Mouse (Mus musculus): Measurements from ENCODE around the gene Lyrm4. TPM values are rescaled to one million over a fixed set of nuclear protein-coding genes. Genes with fewer than 3 reads are reported as not detected.
A peak's percentile ranks its signal among the peaks of the same experiment; 100 is the strongest.

The Lyrm4 gene
- polyA plus RNA-seq, 1 experiment from 2014 or later = 24.2 TPM

GRCm38 (mm10) chr13:36131401-36131800 lies 14.1 kb upstream of the Lyrm4 start:
- Histone ChIP-seq H3K4me3 (no peak overlapping the region), H3K9me3 (no peaks in the 10 kb centered on the region), H3K27me3 (ENCODE audit: insufficient read depth, poor library complexity, severe bottlenecking) (no peaks in the 10 kb centered on the region), H3K4me1 (replicated peaks) (no peaks in the 10 kb centered on the region), H3K36me3 (no peaks in the 10 kb centered on the region), H3K27ac (no peak overlapping the region)
- 94% methylated on average over 5 of the region's 5 CpGs for WGBS
- no peak for DNase-seq (ENCODE audit: low spot score)

GRCm38 (mm10) chr13:36129360-36130054 lies 12.2 kb upstream of the Lyrm4 start:
- DNase-seq (ENCODE audit: low spot score) = no peak
- H3K36me3 ChIP-seq = no peaks in the 10 kb centered on the region
- no peaks in the 10 kb centered on the region for H3K27me3 ChIP-seq (ENCODE audit: insufficient read depth, poor library complexity, severe bottlenecking)
- no peak overlapping the region for H3K4me3 ChIP-seq
- no peaks in the 10 kb centered on the region for H3K9me3 ChIP-seq
- no peaks in the 10 kb centered on the region for H3K4me1 ChIP-seq (replicated peaks)
- 87% methylated on average over 2 of the region's 2 CpGs for WGBS
- no peak overlapping the region for H3K27ac ChIP-seq

- peaks cover 20% of the 10 kb centered on the region for H3K4me1 ChIP-seq (replicated peaks)
- no peak for DNase-seq (ENCODE audit: low spot score)
- H3K4me3 ChIP-seq = no peak overlapping the region
- H3K27me3 ChIP-seq (ENCODE audit: insufficient read depth, poor library complexity, severe bottlenecking) = no peaks in the 10 kb centered on the region
- H3K27ac ChIP-seq = no peak overlapping the region
- H3K9me3 ChIP-seq = no peaks in the 10 kb centered on the region
- H3K36me3 ChIP-seq = no peaks in the 10 kb centered on the region
These were observed 3.3 kb upstream of the Lyrm4 start for GRCm38 (mm10) chr13:36120606-36121005.

- Histone ChIP-seq H3K27ac (no peak overlapping the region), H3K9me3 (no peaks in the 10 kb centered on the region), H3K4me3 (no peak overlapping the region), H3K27me3 (ENCODE audit: insufficient read depth, poor library complexity, severe bottlenecking) (no peaks in the 10 kb centered on the region), H3K36me3 (no peaks in the 10 kb centered on the region), H3K4me1 (replicated peaks) (peaks cover 20% of the 10 kb centered on the region)
- DNase-seq (ENCODE audit: low spot score) = no peak
- 77% methylated on average over 4 of the region's 4 CpGs for WGBS
These were observed 2.4 kb upstream of the Lyrm4 start for GRCm38 (mm10) chr13:36119684-36120083.

- whole genome bisulfite sequencing = 10% methylated on average over 21 of the region's 21 CpGs
- peak; percentile 38 for DNase-seq (ENCODE audit: low spot score)
- Histone ChIP-seq H3K27me3 (ENCODE audit: insufficient read depth, poor library complexity, severe bottlenecking) (no peaks in the 10 kb centered on the region), H3K27ac (peak overlapping the region; percentile 99), H3K4me1 (replicated peaks) (peaks cover 20% of the 10 kb centered on the region), H3K36me3 (no peaks in the 10 kb centered on the region), H3K4me3 (peak overlapping the region; percentile 79), H3K9me3 (no peaks in the 10 kb centered on the region)
These were observed 695 bp downstream of the Lyrm4 start for GRCm38 (mm10) chr13:36116520-36117142.

- H3K27ac ChIP-seq = no peak overlapping the region
- 93% methylated on average over 5 of the region's 5 CpGs for WGBS
- peaks cover 10% of the 10 kb centered on the region for H3K4me1 ChIP-seq (replicated peaks)
- H3K27me3 ChIP-seq (ENCODE audit: insufficient read depth, poor library complexity, severe bottlenecking) = no peaks in the 10 kb centered on the region
- H3K36me3 ChIP-seq = peaks cover 3% of the 10 kb centered on the region; the same call in 1 of the 2 replicates
- no peak overlapping the region for H3K4me3 ChIP-seq
- H3K9me3 ChIP-seq = no peaks in the 10 kb centered on the region
- no peak for DNase-seq (ENCODE audit: low spot score)
These were observed 4.1 kb downstream of the Lyrm4 start for GRCm38 (mm10) chr13:36113181-36113580.

GRCm38 (mm10) chr13:36111331-36111730 lies 6.0 kb downstream of the Lyrm4 start:
- Histone ChIP-seq H3K27ac (no peak overlapping the region), H3K36me3 (peaks cover 3% of the 10 kb centered on the region; the same call in 1 of the 2 replicates), H3K4me1 (replicated peaks) (peaks cover 9% of the 10 kb centered on the region; the same call in 1 of the 2 replicates), H3K27me3 (ENCODE audit: insufficient read depth, poor library complexity, severe bottlenecking) (no peaks in the 10 kb centered on the region), H3K9me3 (no peaks in the 10 kb centered on the region), H3K4me3 (no peak overlapping the region)
- DNase-seq (ENCODE audit: low spot score) = no peak
- 93% methylated on average over 2 of the region's 2 CpGs for WGBS

- Histone ChIP-seq H3K27me3 (ENCODE audit: insufficient read depth, poor library complexity, severe bottlenecking) (no peaks in the 10 kb centered on the region), H3K36me3 (peaks cover 3% of the 10 kb centered on the region; the same call in 1 of the 2 replicates), H3K4me1 (replicated peaks) (0 out of 2 replicates have a peak, but pooled peaks cover 6% of the 10 kb centered on the region), H3K4me3 (no peak overlapping the region), H3K27ac (no peak overlapping the region), H3K9me3 (no peaks in the 10 kb centered on the region)
- WGBS = 94% methylated on average over 4 of the region's 4 CpGs
- DNase-seq (ENCODE audit: low spot score) = no peak
These were observed 8.8 kb downstream of the Lyrm4 start for GRCm38 (mm10) chr13:36108528-36108927.

- Histone ChIP-seq H3K9me3 (no peaks in the 10 kb centered on the region), H3K4me1 (replicated peaks) (0 out of 2 replicates have a peak, but pooled peaks cover 6% of the 10 kb centered on the region), H3K27me3 (ENCODE audit: insufficient read depth, poor library complexity, severe bottlenecking) (no peaks in the 10 kb centered on the region), H3K4me3 (no peak overlapping the region), H3K36me3 (peaks cover 3% of the 10 kb centered on the region; the same call in 1 of the 2 replicates), H3K27ac (no peak overlapping the region)
- DNase-seq (ENCODE audit: low spot score) = no peak
- 79% methylated on average over 6 of the region's 6 CpGs for WGBS
These were observed 11.7 kb downstream of the Lyrm4 start for GRCm38 (mm10) chr13:36105591-36105990.

- no peaks in the 10 kb centered on the region for H3K4me1 ChIP-seq (replicated peaks)
These were observed 20.5 kb downstream of the Lyrm4 start for GRCm38 (mm10) chr13:36096684-36097383.

GRCm38 (mm10) chr13:36088168-36088567 lies 29.2 kb downstream of the Lyrm4 start:
- DNase-seq (ENCODE audit: low spot score) = no peak
- no peaks in the 10 kb centered on the region for H3K27me3 ChIP-seq (ENCODE audit: insufficient read depth, poor library complexity, severe bottlenecking)
- H3K36me3 ChIP-seq = 0 out of 2 replicates have a peak, but pooled peaks cover 7% of the 10 kb centered on the region
- H3K27ac ChIP-seq = no peak overlapping the region
- no peaks in the 10 kb centered on the region for H3K4me1 ChIP-seq (replicated peaks)
- 85% methylated on average over 4 of the region's 4 CpGs for WGBS
- no peaks in the 10 kb centered on the region for H3K9me3 ChIP-seq
- no peak overlapping the region for H3K4me3 ChIP-seq

More at GRCm38 (mm10) chr13:36096684-36097383, 20.5 kb downstream of the Lyrm4 start:
- no peaks in the 10 kb centered on the region for H3K27me3 ChIP-seq (ENCODE audit: insufficient read depth, poor library complexity, severe bottlenecking)
- H3K4me3 ChIP-seq = no peak overlapping the region
- 89% methylated on average over 5 of the region's 5 CpGs for WGBS
- H3K9me3 ChIP-seq = no peaks in the 10 kb centered on the region
- no peak overlapping the region for H3K27ac ChIP-seq
- no peak for DNase-seq (ENCODE audit: low spot score)
- no peaks in the 10 kb centered on the region for H3K36me3 ChIP-seq

- no peaks in the 10 kb centered on the region for H3K4me1 ChIP-seq (replicated peaks)
- no peak for DNase-seq (ENCODE audit: low spot score)
- no peak overlapping the region for H3K27ac ChIP-seq
- H3K36me3 ChIP-seq = 0 out of 2 replicates have a peak, but pooled peaks cover 7% of the 10 kb centered on the region
- 91% methylated on average over 2 of the region's 2 CpGs for WGBS
- no peaks in the 10 kb centered on the region for H3K27me3 ChIP-seq (ENCODE audit: insufficient read depth, poor library complexity, severe bottlenecking)
- H3K4me3 ChIP-seq = no peak overlapping the region
- no peaks in the 10 kb centered on the region for H3K9me3 ChIP-seq
These were observed 29.9 kb downstream of the Lyrm4 start for GRCm38 (mm10) chr13:36087427-36087826.
